Mouse (Mus musculus) lung, postnatal 14 days (tissue): ENCODE measurements around the gene Pex16.

Experiments used
- DNase-seq: peaks from one replicate; pipeline ENCODE4 v3.0.0; 2021

Gene Pex16

DNA sequence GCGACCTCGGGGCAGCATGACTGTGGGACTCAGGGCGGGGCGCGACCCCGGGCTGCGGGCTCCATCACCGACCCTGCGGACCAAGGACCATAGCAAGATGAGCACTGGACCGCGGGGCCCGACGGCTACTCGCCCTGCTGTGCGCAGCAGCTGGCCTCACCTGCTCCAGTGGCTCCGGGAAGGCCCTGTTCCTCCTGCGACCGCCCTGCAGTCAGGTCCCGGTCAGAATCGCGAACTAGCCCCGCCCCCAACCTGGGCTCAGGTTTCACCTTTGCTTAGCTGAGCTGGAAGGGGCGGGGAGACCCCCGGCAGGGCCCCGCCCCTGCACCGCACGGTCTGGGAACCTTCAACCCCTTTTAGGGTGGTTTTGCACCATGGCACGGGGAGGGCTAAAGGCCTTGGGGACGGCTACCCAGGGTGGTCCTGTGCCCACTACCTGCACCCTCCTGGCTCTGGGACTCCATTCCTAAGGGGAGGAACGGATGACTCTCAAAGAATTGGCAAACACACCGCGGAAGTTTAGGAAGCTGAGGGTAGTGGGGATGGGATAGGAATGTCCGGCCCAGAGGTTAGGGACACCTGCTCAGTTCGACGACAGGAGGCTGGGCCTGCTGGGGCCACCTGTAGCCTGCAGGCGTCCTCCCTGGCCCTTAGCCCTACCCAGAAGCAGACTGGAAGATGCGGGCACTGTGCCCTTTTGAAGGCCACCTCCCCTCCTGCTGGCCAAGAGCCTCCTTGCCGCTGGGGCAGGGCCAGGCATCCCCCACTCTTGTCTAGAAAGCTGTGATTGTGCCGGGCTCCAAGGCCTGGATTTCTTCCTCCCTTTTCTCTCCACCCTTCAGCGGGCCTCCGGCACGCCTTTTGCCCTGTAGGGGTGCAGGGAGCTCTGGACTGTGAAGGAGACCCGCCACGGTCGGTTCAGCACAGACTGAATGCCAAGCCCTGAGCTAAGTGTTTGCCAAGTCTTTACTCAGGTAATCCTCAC, 3.4 kb upstream of the Pex16 start:
- peak; percentile 79 for DNase-seq

DNA sequence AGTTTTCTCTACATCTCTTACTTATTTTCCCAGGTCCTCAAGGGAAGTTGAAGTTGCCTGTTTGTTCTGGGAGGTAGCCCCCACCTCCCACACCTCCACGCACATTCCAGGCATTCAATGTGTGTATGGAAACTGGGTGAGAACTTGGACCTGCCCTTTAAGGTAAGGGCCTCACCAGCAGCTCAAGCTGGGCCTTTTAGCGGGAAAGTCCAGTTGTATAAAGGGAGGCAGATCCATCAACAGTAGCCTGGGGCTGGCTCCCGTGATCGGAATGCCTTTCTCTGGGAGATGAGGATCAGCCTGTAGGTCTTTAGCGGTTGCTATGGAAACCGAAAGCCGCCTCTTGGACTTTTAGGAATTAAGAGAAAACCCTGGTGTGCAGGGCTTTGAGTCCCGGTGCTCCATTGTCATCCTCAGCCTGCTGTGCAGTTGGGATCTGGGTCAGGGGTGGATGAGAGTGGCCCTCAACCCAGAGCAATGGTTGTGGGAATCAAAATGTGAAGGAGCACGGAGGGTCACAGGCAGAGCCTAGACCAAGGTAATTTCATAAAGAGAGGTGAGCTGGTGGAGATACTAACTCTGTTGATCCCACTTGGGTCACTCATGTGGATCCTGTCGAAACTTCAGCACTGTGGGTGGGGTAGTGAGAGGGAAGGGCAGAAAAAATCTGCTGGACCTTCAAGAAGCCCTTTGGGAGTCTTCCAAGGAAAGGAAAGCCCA, 2.3 kb upstream of the Pex16 start:
- peak; percentile 12 for DNase-seq

DNA sequence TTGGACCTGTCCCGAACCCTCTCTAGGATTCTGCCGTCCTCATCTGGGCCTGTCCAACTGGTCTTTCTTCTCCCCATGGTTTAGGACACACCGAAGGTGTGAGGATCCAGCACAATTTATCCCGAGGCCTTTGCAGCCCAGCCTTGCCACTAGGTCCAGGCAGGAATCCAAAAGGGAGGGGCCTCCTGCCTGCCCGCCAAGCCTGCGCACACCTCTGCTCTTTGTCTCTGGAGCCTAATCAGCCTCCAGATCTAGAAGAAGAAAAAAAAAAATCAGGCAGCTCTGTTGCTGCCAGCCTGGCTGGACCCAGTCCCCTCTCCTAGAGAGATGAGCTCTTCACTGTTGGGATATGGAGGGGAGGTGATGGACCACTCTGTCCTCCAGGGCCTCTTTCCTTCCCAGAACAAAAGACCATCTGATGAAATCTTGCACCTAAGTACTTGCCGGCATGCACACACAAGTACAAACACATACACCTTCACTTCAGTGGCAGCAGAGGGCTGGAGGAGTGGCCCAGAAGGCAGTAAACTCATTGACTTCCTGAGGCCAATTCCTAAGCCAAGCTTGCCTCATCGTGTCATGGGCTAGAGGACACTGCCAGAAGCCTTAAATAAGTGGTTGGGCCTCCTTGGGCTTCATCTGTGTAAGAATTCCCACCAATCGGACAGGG, 1.6 kb upstream of the Pex16 start:
- peak; percentile 72 for DNase-seq

DNA sequence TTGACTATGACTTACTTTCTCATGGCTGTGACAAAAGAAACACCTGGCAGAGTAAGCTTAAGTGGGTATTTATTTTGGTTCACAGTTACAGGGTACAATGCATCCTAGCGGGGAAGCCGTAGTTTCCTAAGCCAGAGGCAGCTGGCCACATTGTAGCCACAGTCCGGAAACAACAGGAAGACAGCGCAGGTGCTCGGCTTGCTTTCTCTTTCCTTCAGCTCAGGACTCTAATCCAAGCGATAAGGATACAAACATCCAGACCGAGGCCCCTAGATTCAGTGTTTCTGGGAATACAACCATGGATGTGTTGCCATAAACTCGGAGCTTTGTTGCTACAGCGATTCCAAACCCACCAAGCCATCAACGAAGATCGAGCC, 1.1 kb upstream of the Pex16 start:
- no peak for DNase-seq

DNA sequence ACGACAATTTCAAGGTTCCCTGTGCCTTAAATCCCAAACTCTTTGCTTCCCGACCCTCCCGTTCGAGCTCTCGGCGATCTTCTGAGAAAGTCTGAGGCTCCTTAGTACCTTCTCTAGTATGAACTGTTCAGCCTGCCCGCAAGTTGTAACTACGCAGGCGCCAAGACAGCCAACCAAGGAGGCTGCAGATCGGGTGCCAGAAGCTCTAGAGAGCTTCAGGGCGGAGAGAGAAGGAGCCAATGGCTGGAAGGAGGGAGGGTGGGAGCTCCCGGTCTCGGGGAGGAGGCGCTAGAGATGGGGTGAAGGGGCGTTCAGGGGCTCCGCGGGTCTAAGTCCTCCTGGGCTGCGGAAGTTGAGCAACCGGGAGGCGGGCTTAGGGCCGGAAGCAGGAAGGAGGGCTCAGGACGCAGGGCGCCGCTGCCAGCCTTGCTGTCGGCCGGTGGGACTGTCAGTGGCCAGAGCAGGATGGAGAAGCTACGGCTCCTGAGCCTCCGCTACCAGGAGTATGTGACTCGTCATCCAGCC, 685 bp downstream of the Pex16 start:
- DNase-seq, result peak; percentile 94

DNA sequence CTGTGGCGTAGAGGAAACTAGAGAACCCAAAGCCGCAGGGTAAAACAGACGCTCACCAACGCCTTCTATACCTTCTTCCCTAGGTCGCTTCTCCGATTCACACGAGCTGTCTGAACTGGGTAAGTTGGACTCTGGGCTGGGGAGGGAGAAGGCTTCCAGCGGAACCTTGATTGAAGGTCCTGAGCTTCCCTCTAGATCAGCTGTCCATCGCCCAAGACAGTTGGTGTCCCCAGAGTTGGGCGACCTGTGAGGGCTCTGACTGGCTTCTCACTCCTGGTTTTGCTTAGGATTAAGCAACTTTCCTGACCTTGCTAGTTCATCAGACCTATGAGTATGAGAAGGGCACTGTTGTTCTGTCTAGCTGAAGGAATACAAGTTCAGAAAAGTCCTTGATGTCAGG, 1.3 kb downstream of the Pex16 start:
- no peak for DNase-seq

DNA sequence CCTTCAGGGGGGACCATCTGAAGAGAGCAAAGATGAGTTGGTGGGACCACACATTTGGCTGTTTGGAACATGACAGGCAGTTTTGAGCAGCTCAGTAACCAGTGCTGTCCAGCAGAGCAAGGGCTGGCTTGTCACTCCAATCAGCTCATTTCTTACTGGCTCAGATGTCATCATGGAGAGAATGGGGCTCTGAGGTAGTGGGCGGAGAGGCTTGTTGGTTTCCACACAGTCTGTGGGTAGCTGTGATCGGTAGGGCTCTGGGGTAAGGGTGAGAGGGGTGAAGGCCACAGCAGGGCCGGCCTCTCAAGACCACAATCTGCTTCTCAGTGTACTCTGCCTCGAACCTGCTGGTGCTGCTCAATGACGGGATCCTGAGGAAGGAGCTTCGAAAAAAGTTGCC, 1.8 kb downstream of the Pex16 start:
- no peak for DNase-seq

DNA sequence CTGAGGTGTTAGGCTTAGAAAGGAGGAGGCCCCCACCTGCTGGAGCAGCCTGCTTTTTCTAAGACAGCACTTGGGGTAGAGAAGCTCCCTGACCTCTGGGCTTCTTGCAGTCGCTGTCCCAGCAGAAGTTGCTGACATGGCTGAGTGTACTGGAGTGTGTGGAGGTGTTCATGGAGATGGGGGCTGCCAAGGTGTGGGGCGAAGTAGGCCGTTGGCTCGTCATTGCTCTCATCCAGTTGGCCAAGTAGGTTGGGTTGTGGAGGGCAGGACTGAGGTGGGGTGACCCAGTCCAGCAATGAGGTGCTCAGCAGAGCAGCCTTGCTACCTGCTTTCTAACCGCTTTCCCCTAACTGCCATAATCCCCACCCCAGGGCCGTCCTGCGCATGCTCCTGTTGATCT, 2.8 kb downstream of the Pex16 start:
- DNase-seq, result no peak

DNA sequence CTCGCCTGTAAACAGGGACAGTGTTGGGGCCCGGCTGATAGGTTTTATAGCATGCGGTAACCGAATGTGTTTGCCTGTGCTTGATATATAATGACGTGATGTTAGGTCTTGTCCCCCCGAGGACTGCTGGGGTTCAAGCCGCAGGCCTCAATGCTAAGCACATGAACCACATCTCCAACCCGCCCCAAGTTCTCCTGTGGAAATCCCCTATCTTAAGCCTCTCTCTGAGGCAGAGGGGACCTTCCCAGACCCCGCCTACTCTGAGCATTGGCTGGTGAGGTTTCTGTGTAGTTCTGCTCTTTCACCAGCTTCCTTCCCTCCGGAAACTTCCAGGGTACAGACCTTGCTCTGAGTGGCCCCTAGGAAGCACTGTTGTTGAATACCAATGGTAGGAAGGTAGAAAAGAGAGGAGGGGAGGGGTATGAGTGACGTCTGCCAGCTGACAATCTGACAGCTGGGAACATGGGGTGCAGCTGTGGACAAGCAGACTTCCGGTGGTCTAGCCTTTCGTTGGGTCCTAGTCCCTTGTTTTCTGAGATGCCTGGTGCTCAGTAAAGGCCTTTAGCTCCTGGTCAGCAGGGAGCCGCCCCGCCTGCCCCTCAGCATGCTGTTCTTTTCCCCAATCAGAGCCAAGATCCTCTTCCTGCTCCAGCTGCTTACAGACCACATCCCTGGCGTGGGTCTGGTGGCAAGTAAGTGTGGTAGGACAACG, 5.5 kb downstream of the Pex16 start:
- DNase-seq, result no peak

DNA sequence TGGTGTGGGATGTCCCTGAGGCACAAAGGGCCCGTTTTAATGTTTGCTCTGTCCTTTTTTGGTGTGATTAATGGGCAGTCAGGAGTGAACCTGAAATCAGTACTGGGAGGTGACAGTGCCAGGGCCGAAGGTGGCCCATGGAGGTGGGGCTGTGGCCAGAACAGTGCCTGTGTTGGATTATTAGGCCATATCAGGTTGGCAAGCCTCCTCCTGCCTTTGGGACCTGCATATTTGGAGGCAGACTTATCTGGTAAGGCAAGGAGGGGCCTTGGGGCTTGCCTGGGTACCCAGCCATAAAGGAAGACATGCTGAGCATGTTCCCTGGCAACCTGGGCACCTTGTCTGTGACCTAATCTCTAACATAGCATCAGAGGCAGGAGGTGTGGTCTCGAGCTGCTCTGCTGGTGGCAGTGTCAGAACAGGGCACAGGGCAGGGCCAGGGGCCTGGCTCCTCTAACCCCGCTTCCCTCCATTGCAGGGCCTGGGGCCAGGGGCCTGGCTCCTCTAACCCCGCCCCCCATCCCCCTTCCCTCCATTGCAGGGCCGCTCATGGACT, 6.1 kb downstream of the Pex16 start:
- DNase-seq, result no peak

DNA sequence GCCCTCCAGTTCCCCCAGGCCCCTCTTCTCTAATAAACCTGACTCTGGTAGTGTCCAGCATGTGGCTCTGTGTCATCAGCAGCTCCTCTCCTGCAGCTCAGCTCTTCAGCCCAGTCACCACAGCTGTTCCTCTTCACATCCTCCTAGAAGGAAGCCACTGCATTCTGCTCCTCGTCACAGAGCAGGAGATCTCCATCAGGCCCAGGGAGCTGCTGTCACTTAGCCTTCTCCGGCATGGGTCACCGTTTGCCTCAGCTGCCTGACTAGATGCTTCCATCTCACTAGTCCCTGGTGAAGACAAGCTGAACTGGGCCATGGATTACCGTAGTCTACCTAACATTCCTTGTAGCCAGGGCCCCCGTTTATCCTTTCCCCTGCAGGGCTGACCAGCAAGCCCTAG, 6.7 kb downstream of the Pex16 start:
- DNase-seq, result no peak

DNA sequence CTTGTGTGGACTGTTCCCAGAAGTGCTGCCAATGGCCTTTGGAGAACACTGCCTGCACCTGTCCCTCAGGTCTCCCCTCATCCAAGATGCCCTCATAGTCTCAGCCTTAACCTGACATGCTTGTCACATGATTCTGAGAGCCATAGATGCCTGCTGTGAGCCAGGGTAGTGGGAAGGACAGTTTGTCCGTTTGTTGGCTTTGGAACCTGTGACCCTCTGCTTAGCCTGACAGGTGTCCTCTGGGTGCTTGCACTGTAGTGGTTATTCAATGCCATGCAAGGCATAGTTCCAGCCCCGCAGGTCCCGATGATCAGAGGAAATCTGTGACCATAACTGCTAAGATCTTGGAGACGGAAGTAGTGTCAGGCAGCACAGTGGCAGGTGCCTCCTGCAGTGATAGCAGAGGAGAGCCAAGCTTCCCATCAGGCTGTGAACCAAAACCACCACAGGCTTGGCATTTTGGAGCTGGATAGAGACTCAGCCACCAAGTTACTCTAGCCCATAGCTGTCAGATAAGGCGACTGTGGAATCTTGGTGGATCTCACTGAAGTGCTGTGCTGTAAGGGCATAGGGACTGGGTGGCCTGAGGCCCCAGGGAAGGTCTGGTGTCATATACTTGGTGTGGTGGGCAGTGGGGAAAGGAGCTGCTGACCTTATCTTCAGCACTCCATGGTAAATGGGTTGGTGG, 7.6 kb downstream of the Pex16 start, which contains the start of gene 1700029I15Rik:
1700029I15Rik (plus strand) TSS at position 638 of the 688 bp plus-strand sequence.
- no peak for DNase-seq

DNA sequence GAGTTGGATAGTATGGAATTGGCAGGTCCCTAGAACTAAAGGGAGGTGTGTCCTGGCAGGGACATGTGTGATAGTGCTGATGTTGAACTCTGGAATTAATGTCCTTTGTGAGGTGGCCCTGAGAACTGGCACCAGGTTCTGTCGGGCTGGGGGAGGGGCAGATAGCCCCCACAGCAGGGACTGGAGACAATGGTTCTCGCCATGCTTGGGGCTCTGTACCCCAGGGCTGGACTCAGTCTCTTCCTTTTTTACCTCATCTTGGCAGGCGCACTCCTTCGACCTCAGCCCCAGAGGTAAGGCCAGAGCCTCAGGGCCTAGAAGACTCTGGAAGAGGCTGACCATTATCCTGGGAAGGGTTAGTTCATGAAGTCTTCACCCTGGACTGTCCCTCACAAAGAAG, 8.3 kb downstream of the Pex16 start:
- no peak for DNase-seq

DNA sequence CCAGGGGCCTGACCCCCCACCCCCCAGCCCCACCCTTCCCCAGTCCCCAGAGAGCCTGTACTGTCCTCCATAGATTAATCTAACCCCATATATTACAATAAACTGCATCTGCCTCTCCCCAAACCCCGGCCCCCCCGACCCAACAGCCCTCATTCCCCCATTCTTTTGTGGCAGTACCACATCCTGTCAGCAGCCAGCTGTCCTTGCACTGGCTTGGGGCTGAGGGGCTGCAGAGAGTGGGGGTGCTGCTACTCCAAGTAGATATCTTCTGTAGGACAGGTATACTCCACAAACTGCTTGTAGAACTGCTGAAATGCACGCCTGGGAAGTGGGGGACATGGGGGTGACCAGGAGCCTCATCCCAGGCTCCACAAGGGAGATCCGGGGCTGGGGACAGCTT, 9.6 kb downstream of the Pex16 start:
- no peak for DNase-seq

DNA sequence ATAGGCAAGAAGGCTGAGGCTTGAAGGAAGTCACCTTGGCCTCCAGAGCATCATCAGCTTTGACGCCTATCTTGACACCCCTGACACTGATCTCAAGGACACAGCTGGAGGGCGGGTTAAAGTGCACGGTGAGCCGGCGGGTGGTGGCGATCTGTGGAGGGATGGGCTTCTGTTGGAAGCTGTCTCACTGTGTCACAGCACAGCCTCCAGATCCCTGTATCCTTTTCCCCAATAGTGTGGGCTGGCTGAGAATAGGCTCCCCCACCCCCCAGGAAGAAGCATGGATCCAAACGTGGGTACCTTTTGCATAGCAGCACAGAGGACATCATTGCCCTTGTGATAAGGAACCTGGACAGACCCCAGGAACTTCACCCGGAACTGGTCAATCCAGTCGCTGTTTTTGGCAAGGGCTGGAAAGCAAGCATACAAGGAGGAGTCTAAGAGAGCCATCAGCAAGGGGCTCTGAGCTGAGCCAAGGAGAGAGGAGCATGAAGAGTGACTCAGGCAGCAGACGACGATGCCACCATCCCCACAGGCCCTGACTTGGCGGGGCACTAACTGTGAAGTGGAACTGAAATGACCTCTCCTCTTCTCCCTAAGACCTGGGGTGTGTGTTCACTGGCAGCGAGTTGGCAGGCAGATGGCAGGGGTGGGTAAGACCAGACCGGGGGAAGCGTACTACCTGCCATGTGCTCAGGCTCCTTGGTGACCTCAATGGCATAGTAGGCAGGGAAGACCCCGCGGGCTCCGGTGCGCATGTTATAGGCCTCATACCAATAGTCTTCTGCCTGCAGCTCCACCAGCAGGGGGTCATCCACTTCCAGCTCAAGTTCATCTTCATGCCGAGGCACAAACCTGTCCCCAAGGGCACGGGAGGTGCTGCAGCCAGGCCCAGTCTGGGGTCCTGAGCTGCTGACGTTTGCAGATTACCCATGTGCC, 10.9 kb downstream of the Pex16 start:
- DNase-seq, result no peak

DNA sequence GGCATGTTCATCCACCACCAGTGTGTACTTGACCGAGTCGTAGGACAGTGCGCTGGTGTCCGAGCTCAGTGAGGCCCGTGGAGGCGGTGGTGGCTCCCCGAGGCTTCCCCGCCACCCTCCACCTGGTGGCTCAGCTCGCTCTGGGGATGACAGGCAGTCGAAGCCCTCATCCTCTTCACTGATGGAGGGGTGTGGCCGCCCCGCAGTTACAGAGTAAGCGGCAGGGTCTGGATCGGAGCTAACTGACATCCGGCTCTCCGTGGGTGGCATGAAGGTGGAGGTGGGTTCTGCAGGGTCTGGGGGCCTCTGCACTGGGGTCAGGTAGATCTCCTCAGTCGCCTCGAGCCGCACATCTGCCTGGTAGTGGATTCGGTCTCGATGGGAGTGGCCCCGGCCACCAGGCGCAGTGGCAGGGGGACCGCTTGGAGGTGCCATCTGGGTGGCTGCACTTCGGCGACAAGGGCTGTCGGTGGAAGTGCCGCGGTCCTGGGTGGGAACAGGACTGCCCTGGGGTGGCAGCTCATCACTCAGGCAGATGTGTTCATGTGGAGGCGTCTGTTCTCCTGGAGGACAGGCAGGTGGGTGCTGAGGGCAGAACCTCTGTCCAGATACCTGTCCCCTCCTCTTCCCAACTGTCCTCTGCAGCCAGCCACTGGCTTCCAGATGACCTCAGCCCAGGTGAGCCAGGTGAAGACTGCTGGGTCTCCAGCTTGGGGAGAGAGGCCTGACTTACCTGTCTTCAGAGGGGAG, 12.5 kb downstream of the Pex16 start:
- no peak for DNase-seq

DNA sequence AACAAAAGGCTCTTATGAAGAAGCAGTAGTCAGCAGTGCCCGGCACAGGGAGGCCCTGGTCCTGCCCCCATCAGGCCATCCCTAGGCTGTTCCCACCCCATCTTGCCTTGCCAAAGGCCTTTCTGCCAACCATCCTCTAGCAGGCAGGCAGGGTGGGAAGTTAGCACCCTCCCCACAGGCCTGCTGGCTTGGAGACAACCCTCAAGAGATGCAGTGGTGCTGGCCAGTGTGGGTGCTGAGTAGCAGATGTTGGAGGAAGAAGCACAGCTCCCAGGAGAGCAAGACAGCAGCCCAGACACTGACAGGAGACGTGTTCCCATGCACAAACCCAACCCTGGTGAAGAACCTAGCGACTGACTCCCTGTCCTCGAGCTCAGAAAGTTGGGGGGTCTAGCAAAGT, 13.2 kb downstream of the Pex16 start:
- DNase-seq, result no peak

DNA sequence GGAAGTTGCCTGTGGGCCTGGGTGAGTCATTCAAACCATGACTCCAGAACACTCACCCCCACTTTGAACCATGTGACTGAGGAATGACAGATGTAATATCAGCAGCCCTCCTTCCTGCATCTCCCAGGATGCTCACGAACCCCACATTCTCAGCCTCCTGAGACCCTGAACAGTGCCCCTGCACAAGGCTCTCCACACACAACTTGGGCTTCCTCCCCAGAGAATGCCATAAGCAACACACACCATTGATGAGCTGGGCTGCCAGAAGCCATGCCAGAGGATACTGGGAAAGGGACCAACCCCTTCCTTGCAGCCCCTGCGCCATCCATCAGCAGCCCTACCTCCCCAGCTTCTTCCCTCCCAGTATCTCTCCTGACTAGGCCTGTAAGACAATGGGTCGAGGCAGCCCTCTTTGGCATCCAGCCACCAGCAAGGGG, 13.6 kb downstream of the Pex16 start:
- no peak for DNase-seq

DNA sequence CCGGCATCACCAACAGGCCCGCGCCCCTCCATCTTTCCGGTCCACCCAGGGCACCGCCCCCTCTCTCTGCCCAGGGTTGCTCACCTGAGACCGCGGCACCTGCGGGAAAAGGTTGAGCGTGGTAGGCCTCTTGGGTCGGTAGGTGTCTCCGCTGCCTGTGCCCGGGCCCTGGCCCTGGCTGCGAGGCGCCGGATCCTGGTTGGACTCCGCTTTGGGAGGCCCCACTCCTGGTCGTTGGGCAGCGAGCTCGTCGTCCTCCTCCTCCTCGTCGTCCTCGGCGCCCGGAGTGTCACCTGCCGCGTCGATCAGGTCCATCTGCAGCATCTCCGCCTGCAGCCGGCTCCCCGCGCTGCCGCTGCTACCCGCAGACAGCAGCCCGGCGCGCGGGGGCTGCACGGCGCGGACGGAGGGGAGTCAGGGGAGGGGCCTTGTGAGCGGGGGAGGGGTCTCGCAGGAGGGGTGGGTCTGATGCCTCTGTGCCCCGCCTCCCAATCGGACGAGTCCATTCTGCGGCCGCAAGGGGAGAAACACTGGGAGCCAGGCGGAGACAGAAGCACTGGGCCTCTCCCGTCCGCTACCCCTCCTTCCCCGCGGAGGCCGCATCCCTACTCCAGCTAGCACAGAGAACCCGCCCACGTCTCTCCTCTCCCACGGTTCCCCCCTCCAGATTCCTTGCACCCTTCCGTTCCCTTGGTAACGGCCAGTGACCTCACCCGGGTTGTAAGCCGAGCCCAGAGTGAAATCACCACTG, 14.6 kb downstream of the Pex16 start:
- DNase-seq, result peak; percentile 75
